Mouse (Mus musculus): Measurements from ENCODE around the gene Myh9. TPM values are rescaled to one million over a fixed set of nuclear protein-coding genes. Genes with fewer than 3 reads are reported as not detected.

Gene Myh9
- polyA plus RNA-seq, 1 experiment from 2014 or later: 59.3 TPM

GRCm38 (mm10) chr15:77864063-77864758, 22.2 kb upstream of the Myh9 start:
- Histone ChIP-seq H3K4me3 (ENCODE audit: low read depth, low read length) (no peak overlapping the region), H3K9me3 (ENCODE audit: low read length) (no peaks in the 10 kb centered on the region), H3K27me3 (replicated peaks; ENCODE audit: insufficient read depth, low read length) (no peaks in the 10 kb centered on the region), H3K36me3 (ENCODE audit: insufficient read depth, low read length) (no peaks in the 10 kb centered on the region), H3K4me1 (ENCODE audit: insufficient read depth, low read depth, low read length) (no peaks in the 10 kb centered on the region; the same call in 1 of the 2 replicates), H3K9ac (replicated peaks; ENCODE audit: low read depth) (no peak overlapping the region), H3K27ac (ENCODE audit: low read length) (no peak overlapping the region), H3K4me2 (replicated peaks; ENCODE audit: low read depth, low read length) (no peak overlapping the region)
- DNase-seq (ENCODE audit: low spot score): no peak
- TF ChIP-seq EP300 (IDR thresholded peaks at IDR 0.05): no peak
- no peak for ATAC-seq
- 77% methylated on average over 9 of the region's 9 CpGs for WGBS

- no peaks in the 10 kb centered on the region for H3K9me3 ChIP-seq (ENCODE audit: low read length)
- H3K36me3 ChIP-seq (ENCODE audit: insufficient read depth, low read length): no peaks in the 10 kb centered on the region
- H3K4me3 ChIP-seq (ENCODE audit: low read depth, low read length): no peak overlapping the region
- no peak overlapping the region for H3K4me2 ChIP-seq (replicated peaks; ENCODE audit: low read depth, low read length)
- TF ChIP-seq CTCF (IDR thresholded peaks at IDR 0.05): no peak
- no peak for TF ChIP-seq EP300 (IDR thresholded peaks at IDR 0.05)
- H3K4me1 ChIP-seq (ENCODE audit: insufficient read depth, low read depth, low read length): no peaks in the 10 kb centered on the region; the same call in 1 of the 2 replicates
- no peak overlapping the region for H3K9ac ChIP-seq (replicated peaks; ENCODE audit: low read depth)
- H3K27me3 ChIP-seq (replicated peaks; ENCODE audit: insufficient read depth, low read length): no peaks in the 10 kb centered on the region
- DNase-seq (ENCODE audit: low spot score): no peak
- ATAC-seq: no peak
- WGBS: 72% methylated on average over 22 of the region's 22 CpGs
- no peak overlapping the region for H3K27ac ChIP-seq (ENCODE audit: low read length)
Measured at GRCm38 (mm10) chr15:77862991-77863972, 21.3 kb upstream of the Myh9 start.

DNA sequence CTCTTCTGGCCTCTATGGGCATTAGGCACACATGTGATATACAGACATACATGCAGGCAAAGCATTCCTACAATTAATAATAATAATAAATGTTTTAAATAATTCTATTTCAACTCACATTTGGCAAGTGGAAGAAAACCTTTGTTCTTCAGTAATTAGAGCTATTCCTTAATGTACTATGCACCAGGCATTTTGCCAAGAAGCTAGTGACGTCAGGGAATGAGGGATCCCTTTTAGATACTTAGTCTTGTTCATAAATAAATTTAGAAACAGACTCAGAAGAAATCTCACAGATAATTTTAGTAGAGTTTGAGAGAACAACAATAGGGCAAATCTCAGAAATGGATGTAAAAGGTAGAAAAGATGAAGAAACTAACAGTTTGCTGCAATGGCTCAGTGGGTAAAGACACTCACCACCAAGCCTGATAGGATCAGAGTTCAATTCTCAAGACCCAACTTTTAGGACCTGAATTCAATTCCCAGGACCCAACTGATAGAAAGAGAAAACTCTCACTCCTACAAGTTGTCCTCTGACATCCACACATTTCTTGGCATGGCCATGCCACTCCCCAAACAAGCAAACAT, 18.2 kb upstream of the Myh9 start:
- Histone ChIP-seq H3K9me3 (ENCODE audit: low read length) (no peaks in the 10 kb centered on the region), H3K36me3 (ENCODE audit: insufficient read depth, low read length) (no peaks in the 10 kb centered on the region), H3K4me2 (replicated peaks; ENCODE audit: low read depth, low read length) (no peak overlapping the region), H3K27ac (ENCODE audit: low read length) (no peak overlapping the region), H3K4me3 (ENCODE audit: low read depth, low read length) (no peak overlapping the region), H3K27me3 (replicated peaks; ENCODE audit: insufficient read depth, low read length) (no peaks in the 10 kb centered on the region), H3K4me1 (ENCODE audit: insufficient read depth, low read depth, low read length) (peaks cover 15% of the 10 kb centered on the region; the same call in 1 of the 2 replicates), H3K9ac (replicated peaks; ENCODE audit: low read depth) (no peak overlapping the region)
- ATAC-seq: no peak
- TF ChIP-seq CTCF (IDR thresholded peaks at IDR 0.05) (no peak), EP300 (IDR thresholded peaks at IDR 0.05) (no peak)
- WGBS: 18% methylated on average over 1 of the region's 1 CpGs
- DNase-seq (ENCODE audit: low spot score): no peak

GRCm38 (mm10) chr15:77857662-77858156, 15.7 kb upstream of the Myh9 start:
- H3K4me3 ChIP-seq (ENCODE audit: low read depth, low read length): peak overlapping the region; percentile 6; the same call in 1 of the 2 replicates
- TF ChIP-seq CTCF (IDR thresholded peaks at IDR 0.05): no peak
- TF ChIP-seq EP300 (IDR thresholded peaks at IDR 0.05): no peak
- peak; percentile 94 for DNase-seq (ENCODE audit: low spot score)
- H3K4me2 ChIP-seq (replicated peaks; ENCODE audit: low read depth, low read length): peak overlapping the region; percentile 46
- 8% methylated on average over 27 of the region's 28 CpGs for WGBS
- no peaks in the 10 kb centered on the region for H3K9me3 ChIP-seq (ENCODE audit: low read length)
- no peaks in the 10 kb centered on the region for H3K36me3 ChIP-seq (ENCODE audit: insufficient read depth, low read length)
- peaks cover 15% of the 10 kb centered on the region; the same call in 1 of the 2 replicates for H3K4me1 ChIP-seq (ENCODE audit: insufficient read depth, low read depth, low read length)
- H3K27me3 ChIP-seq (replicated peaks; ENCODE audit: insufficient read depth, low read length): no peaks in the 10 kb centered on the region
- no peak overlapping the region for H3K9ac ChIP-seq (replicated peaks; ENCODE audit: low read depth)
- peak; percentile 94 for ATAC-seq
- H3K27ac ChIP-seq (ENCODE audit: low read length): peak overlapping the region; percentile 34; the same call in 1 of the 2 replicates

DNA sequence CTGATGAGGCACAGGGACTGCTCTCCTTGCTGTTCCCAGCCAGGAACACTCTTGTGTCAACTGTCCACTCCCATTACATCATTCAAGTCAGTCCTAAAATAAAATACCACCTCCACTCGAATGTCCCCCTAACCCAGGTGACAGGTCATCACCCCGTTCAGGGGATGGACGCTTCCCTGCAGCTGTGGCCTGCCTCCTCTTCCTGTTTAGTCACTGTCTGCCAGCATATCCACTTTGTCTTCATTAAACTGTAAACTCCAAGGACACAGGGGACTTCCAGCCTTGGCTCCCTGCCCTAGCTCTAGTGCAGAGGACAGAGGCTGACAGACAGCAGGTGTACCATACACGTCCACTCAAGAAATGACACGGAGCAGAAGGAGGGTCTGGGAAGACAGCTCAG, 14.6 kb upstream of the Myh9 start:
- Histone ChIP-seq H3K4me1 (ENCODE audit: insufficient read depth, low read depth, low read length) (peaks cover 15% of the 10 kb centered on the region; the same call in 1 of the 2 replicates), H3K9ac (replicated peaks; ENCODE audit: low read depth) (no peak overlapping the region), H3K27ac (ENCODE audit: low read length) (peak overlapping the region; percentile 58), H3K9me3 (ENCODE audit: low read length) (no peaks in the 10 kb centered on the region), H3K4me2 (replicated peaks; ENCODE audit: low read depth, low read length) (no peak overlapping the region), H3K27me3 (replicated peaks; ENCODE audit: insufficient read depth, low read length) (no peaks in the 10 kb centered on the region), H3K4me3 (ENCODE audit: low read depth, low read length) (no peak overlapping the region), H3K36me3 (ENCODE audit: insufficient read depth, low read length) (no peaks in the 10 kb centered on the region)
- TF ChIP-seq EP300 (IDR thresholded peaks at IDR 0.05): no peak; the same call in none of the 2 replicates
- no peak for TF ChIP-seq CTCF (IDR thresholded peaks at IDR 0.05)
- peak; percentile 35 for ATAC-seq
- peak; percentile 61 for DNase-seq (ENCODE audit: low spot score)
- 17% methylated on average over 5 of the region's 5 CpGs for WGBS

All from lung, postnatal 0 days (tissue).